Mouse (Mus musculus): ENCODE measurements around the gene Rab3d. TPM values are rescaled to one million over a fixed set of nuclear protein-coding genes. Genes with fewer than 3 reads are reported as not detected.

The Rab3d gene
- polyA plus RNA-seq (2017; shearing (Covaris generic)), result 9.4 TPM

GRCm38 (mm10) chr9:21918035-21918592 is at the start of gene Rab3d:
Gene Rab3d, minus strand, starts transcription at chr9:21918192.

GRCm38 (mm10) chr9:21963417-21963816 is 45.4 kb upstream of the Rab3d start, which contains the start of gene Epor:
Gene Epor, minus strand, starts transcription at chr9:21963506.

GRCm38 (mm10) chr9:21955570-21956281 is 37.7 kb upstream of the Rab3d start, which contains the start of gene Swsap1:
Gene Swsap1, plus strand, starts transcription at chr9:21955755.

GRCm38 (mm10) chr9:21936692-21937570 is 18.9 kb upstream of the Rab3d start, which contains the start of gene Plppr2:
Gene Plppr2, plus strand, starts transcription at chr9:21937033.

GRCm38 (mm10) chr9:21927208-21927753 is 9.3 kb upstream of the Rab3d start, which contains the start of the genes Ccdc159 and Tmem205:
Gene Ccdc159, plus strand, starts transcription at chr9:21927471.
Gene Tmem205, minus strand, starts transcription at chr9:21927556.

Other genes with a start within 250 kb of the Rab3d start
- gene Ldlr, start 194.7 kb downstream of the Rab3d start, polyA plus RNA-seq (2017; shearing (Covaris generic)), result 31.9 TPM
- 1.4 TPM for gene Spc24, start 157.9 kb downstream of the Rab3d start, polyA plus RNA-seq (2017; shearing (Covaris generic))
- 0.15 TPM for gene Kank2, start 119.4 kb downstream of the Rab3d start, polyA plus RNA-seq (2017; shearing (Covaris generic))
- 0.45 TPM for gene Angptl8, start 82.7 kb downstream of the Rab3d start, polyA plus RNA-seq (2017; shearing (Covaris generic))
- 5.8 TPM for gene Dock6, start 65.6 kb downstream of the Rab3d start, polyA plus RNA-seq (2017; shearing (Covaris generic))
- 0.54 TPM for gene Ccdc159, start 9.3 kb upstream of the Rab3d start, polyA plus RNA-seq (2017; shearing (Covaris generic))
- gene Tmem205, start 9.4 kb upstream of the Rab3d start, polyA plus RNA-seq (2017; shearing (Covaris generic)), result 0.51 TPM
- gene Plppr2, start 18.8 kb upstream of the Rab3d start, polyA plus RNA-seq (2017; shearing (Covaris generic)), result 2.8 TPM
- gene Swsap1, start 37.6 kb upstream of the Rab3d start, polyA plus RNA-seq (2017; shearing (Covaris generic)), result 5.5 TPM
- gene Epor, start 45.3 kb upstream of the Rab3d start, polyA plus RNA-seq (2017; shearing (Covaris generic)), result not detected
- not detected for gene Rgl3, start 71.3 kb upstream of the Rab3d start, polyA plus RNA-seq (2017; shearing (Covaris generic))
- gene Ccdc151, start 84.4 kb upstream of the Rab3d start, polyA plus RNA-seq (2017; shearing (Covaris generic)), result not detected
- 58.9 TPM for gene Prkcsh, start 84.6 kb upstream of the Rab3d start, polyA plus RNA-seq (2017; shearing (Covaris generic))
- gene Elavl3, start 133.8 kb upstream of the Rab3d start, polyA plus RNA-seq (2017; shearing (Covaris generic)), result 0.16 TPM
- not detected for gene Gm49318, start 153.1 kb upstream of the Rab3d start, polyA plus RNA-seq (2017; shearing (Covaris generic))
- gene Zfp653, start 153.2 kb upstream of the Rab3d start, polyA plus RNA-seq (2017; shearing (Covaris generic)), result 20.1 TPM
- gene Ecsit, start 167.2 kb upstream of the Rab3d start, polyA plus RNA-seq (2017; shearing (Covaris generic)), result 25.1 TPM
- gene Cnn1, start 181.0 kb upstream of the Rab3d start, polyA plus RNA-seq (2017; shearing (Covaris generic)), result not detected
- gene Elof1, start 199.0 kb upstream of the Rab3d start, polyA plus RNA-seq (2017; shearing (Covaris generic)), result 28.6 TPM
- gene Acp5, start 217.5 kb upstream of the Rab3d start, polyA plus RNA-seq (2017; shearing (Covaris generic)), result 193 TPM
- gene Pigyl, start 238.7 kb upstream of the Rab3d start, polyA plus RNA-seq (2017; shearing (Covaris generic)), result 10.7 TPM